Mouse (Mus musculus) kidney, adult 2 months (tissue): ENCODE results near the gene Trmt1.

Source experiments
- CTCF ChIP-seq: fragments of 200-500 bp; conservative IDR thresholded peaks from 2 replicates; pipeline ENCODE4 v1.5.1; 2011; ENCODE audit warnings: low read depth, mild to moderate bottlenecking, control low read depth, low read length, moderate library complexity, mixed read lengths; ENCODE audit not compliant: insufficient read depth, insufficient read length
- POLR2A ChIP-seq: fragments of 200-500 bp; IDR thresholded peaks from one replicate; pipeline ENCODE4 v1.6.1; 2011; ENCODE audit warnings: low read depth, low read length, control low read depth

DNA sequence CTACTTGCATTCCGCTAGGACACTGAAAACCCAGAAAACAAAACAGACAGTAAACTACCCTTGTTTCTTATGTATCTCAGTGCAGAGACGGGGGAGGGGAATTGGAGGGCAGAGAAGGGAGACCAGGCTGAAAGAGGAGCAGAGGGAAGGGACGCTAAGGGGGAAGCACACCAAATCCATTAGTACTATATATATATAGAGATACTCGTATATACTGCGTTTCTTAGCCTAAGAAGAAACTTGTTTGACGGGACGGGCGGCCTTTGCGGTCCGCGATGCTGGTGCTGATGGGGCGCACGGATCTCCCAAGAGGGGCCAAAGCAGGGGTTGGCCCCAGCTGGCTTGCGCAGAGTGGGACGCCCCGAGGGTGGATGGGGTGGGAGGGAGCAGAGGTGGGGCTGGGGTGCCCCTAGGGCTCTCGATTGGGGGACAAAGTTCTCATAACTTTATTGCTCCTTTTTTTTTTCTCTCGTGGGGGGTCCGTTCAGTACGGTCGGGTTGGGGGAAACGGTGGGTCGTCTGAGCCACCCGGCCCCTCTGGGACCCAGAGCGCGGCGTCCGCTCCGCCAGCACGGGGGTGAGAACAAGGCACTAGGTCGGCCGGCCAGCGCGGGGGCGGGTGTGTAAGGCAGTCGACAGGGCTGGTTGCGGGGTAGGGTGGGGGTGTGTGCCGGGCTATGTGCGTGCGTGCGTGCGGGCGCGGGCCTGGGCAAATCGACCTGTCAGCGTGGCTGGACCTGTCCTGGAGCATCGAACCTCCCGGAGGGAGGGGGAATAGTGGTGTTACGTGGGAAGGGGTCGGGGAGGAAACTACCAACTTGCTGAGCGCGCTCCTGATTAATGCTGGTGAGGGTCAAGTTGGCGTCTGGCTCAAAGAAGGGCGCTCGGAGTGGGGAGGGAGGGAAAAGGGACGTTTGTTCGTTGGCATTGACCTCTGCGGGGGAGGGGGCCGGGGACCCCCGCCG, 19.0 kb downstream of the Trmt1 start:
- TF ChIP-seq CTCF (no peak), POLR2A (no peak)
